Mouse (Mus musculus) kidney, postnatal 25 days (tissue): Measurements from ENCODE around the gene Ppp2r1b.
A peak's percentile ranks its signal among the peaks of the same experiment; 100 is the strongest.

ENCODE experiments used
- DNase-seq, 2 experiments: peaks; one replicate each; pipeline ENCODE4 v3.0.0; 2021; ENCODE audit warnings: mixed read lengths in 2 of 2

Ppp2r1b gene

GRCm38 (mm10) chr9:50868182-50868581 is 23.1 kb downstream of the Ppp2r1b start:
- DNase-seq, result peak in 1 of 2 experiments; percentile 9

GRCm38 (mm10) chr9:50873210-50873609 is 28.1 kb downstream of the Ppp2r1b start:
- DNase-seq, result no peak

GRCm38 (mm10) chr9:50874031-50874430 is 28.9 kb downstream of the Ppp2r1b start:
- peak; percentile 65 to 89 for DNase-seq

GRCm38 (mm10) chr9:50875470-50875869 is 30.4 kb downstream of the Ppp2r1b start:
- no peak for DNase-seq

- DNase-seq, result peak; percentile 88 to 93
Measured at GRCm38 (mm10) chr9:50876287-50876686, 31.2 kb downstream of the Ppp2r1b start.

- DNase-seq, result no peak
Measured at GRCm38 (mm10) chr9:50877431-50877830, 32.3 kb downstream of the Ppp2r1b start.

- no peak for DNase-seq
Measured at GRCm38 (mm10) chr9:50882183-50882582, 37.1 kb downstream of the Ppp2r1b start.

- no peak for DNase-seq
Measured at GRCm38 (mm10) chr9:50884093-50884492, 39.0 kb downstream of the Ppp2r1b start.

GRCm38 (mm10) chr9:50884741-50885599 is 39.9 kb downstream of the Ppp2r1b start:
- DNase-seq, result peak; percentile 79 to 92

- peak in 1 of 2 experiments; percentile 39 for DNase-seq
Measured at GRCm38 (mm10) chr9:50885600-50885987, 40.5 kb downstream of the Ppp2r1b start.

GRCm38 (mm10) chr9:50886870-50887269 is 41.8 kb downstream of the Ppp2r1b start:
- DNase-seq, result no peak

- DNase-seq, result peak in 1 of 2 experiments; percentile 52
Measured at GRCm38 (mm10) chr9:50887351-50887750, 42.2 kb downstream of the Ppp2r1b start.

GRCm38 (mm10) chr9:50889211-50889610 is 44.1 kb downstream of the Ppp2r1b start:
- DNase-seq, result no peak

GRCm38 (mm10) chr9:50889964-50890363 is 44.9 kb downstream of the Ppp2r1b start:
- DNase-seq, result no peak

GRCm38 (mm10) chr9:50890494-50891090 is 45.5 kb downstream of the Ppp2r1b start:
- DNase-seq, result no peak

GRCm38 (mm10) chr9:50893665-50894064 is 48.6 kb downstream of the Ppp2r1b start:
- peak in 1 of 2 experiments; percentile 59 for DNase-seq

GRCm38 (mm10) chr9:50900026-50900920 is 55.2 kb downstream of the Ppp2r1b start:
- no peak for DNase-seq

GRCm38 (mm10) chr9:50904196-50904847 is 59.2 kb downstream of the Ppp2r1b start:
- DNase-seq, result no peak

- DNase-seq, result no peak
Measured at GRCm38 (mm10) chr9:50905321-50905720, 60.2 kb downstream of the Ppp2r1b start.

GRCm38 (mm10) chr9:50911861-50912515 is 66.9 kb downstream of the Ppp2r1b start:
- DNase-seq, result peak in 1 of 2 experiments; percentile 11

GRCm38 (mm10) chr9:50918131-50918530 is 73.0 kb downstream of the Ppp2r1b start:
- DNase-seq, result no peak

- DNase-seq, result no peak
Measured at GRCm38 (mm10) chr9:50919554-50919953, 74.5 kb downstream of the Ppp2r1b start.
